In genomic region chr6:50244126-50244525, GRCm38 (mm10) we compare ENCODE assay signal across 31 mouse cellular contexts. TPM values are rescaled to one million over a fixed set of nuclear protein-coding genes. Genes with fewer than 3 reads are reported as not detected.
DNase-seq lines count a peak whose midpoint lies in the region; ATAC-seq and TF ChIP-seq lines count a peak whose summit lies in the region.
"Had no signal": no experiment of that assay in that cellular context is flagged by ENCODE, and none has a peak within 500 bp of the region (broad histone marks: within the 10 kb centered on the region; RNA-seq: fewer than 3 reads in every experiment).

No protein-coding gene starts in this region.

- H3K27me3 ChIP-seq in G1E (ENCODE audit: insufficient read depth, low read length), result peaks cover 2% of the 10 kb centered on the region; the same call in 1 of the 2 replicates
- no peaks in the 10 kb centered on the region for H3K27me3 ChIP-seq in intestine, postnatal 0 days (replicated peaks; ENCODE audit: control insufficient read depth, insufficient read depth, low read length)
- no peaks in the 10 kb centered on the region for H3K27me3 ChIP-seq in liver, embryonic 12.5 days (replicated peaks)
- no peaks in the 10 kb centered on the region for H3K27me3 ChIP-seq in forebrain, postnatal 0 days (ENCODE audit: insufficient read depth, low read length)
- H3K27me3 ChIP-seq: CH12.LX; embryonic facial prominence, embryonic 13.5 days; forebrain, embryonic 12.5 days; forebrain, embryonic 15.5 days; heart, embryonic 13.5 days had no signal

- H3K4me2 ChIP-seq in intestine, postnatal 0 days (replicated peaks; ENCODE audit: low read depth), result no peak overlapping the region
- H3K4me2 ChIP-seq in liver, embryonic 12.5 days, result no peak overlapping the region
- no peak overlapping the region for H3K4me2 ChIP-seq in forebrain, postnatal 0 days (ENCODE audit: low read depth)
- H3K4me2 ChIP-seq: embryonic facial prominence, embryonic 13.5 days; forebrain, embryonic 12.5 days; forebrain, embryonic 15.5 days; heart, embryonic 13.5 days; hindbrain, embryonic 14.5 days had no signal

- H3K4me3 ChIP-seq in G1E (ENCODE audit: low read depth, low read length), result peak overlapping the region; percentile 3; the same call in 1 of the 2 replicates
- no peak overlapping the region for H3K4me3 ChIP-seq in bone marrow, adult 2 months (replicated peaks; ENCODE audit: control insufficient read depth, low read depth, low read length)
- H3K4me3 ChIP-seq in intestine, postnatal 0 days (ENCODE audit: low read depth, low read length), result no peak overlapping the region
- H3K4me3 ChIP-seq in liver, embryonic 12.5 days, result no peak overlapping the region
- H3K4me3 ChIP-seq in forebrain, postnatal 0 days (ENCODE audit: low read depth, low read length), result no peak overlapping the region
- H3K4me3 ChIP-seq: embryonic facial prominence, embryonic 10.5 days; embryonic facial prominence, embryonic 13.5 days; erythroblast, embryonic 14.5 days; forebrain, embryonic 12.5 days; forebrain, embryonic 15.5 days; heart, adult 2 months; heart, embryonic 10.5 days; heart, embryonic 13.5 days had no signal

- TF ChIP-seq CTCF in G1E (IDR thresholded peaks at IDR 0.05; ENCODE audit: low read depth, low read length), result no peak
- no peak for TF ChIP-seq CTCF in bone marrow, adult 2 months (IDR thresholded peaks at IDR 0.05; ENCODE audit: control insufficient read depth, insufficient read depth, low read length)
- no peak for TF ChIP-seq CTCF in intestine, postnatal 0 days (IDR thresholded peaks at IDR 0.05; ENCODE audit: low read depth)
- no peak for TF ChIP-seq CTCF in forebrain, postnatal 0 days (IDR thresholded peaks at IDR 0.05; ENCODE audit: low read depth)

- no peak for TF ChIP-seq POLR2A in bone marrow, adult 2 months (IDR thresholded peaks at IDR 0.05; ENCODE audit: borderline replicate concordance, control insufficient read depth, low read depth, low read length)

- H3K36me3 ChIP-seq in G1E (replicated peaks), result no peaks in the 10 kb centered on the region
- H3K36me3 ChIP-seq in intestine, postnatal 0 days (ENCODE audit: control insufficient read depth, insufficient read depth), result no peaks in the 10 kb centered on the region
- H3K36me3 ChIP-seq in liver, embryonic 12.5 days, result no peaks in the 10 kb centered on the region
- peaks cover 3% of the 10 kb centered on the region; the same call in 1 of the 2 replicates for H3K36me3 ChIP-seq in forebrain, postnatal 0 days (ENCODE audit: insufficient read depth)
- H3K36me3 ChIP-seq: embryonic facial prominence, embryonic 10.5 days; embryonic facial prominence, embryonic 13.5 days; forebrain, embryonic 12.5 days; forebrain, embryonic 15.5 days; heart, embryonic 10.5 days; heart, embryonic 13.5 days had no signal

- H3K9ac ChIP-seq in intestine, postnatal 0 days (ENCODE audit: low read depth, low read length), result no peak overlapping the region
- H3K9ac ChIP-seq in liver, embryonic 12.5 days, result no peak overlapping the region
- H3K9ac ChIP-seq in forebrain, postnatal 0 days, result no peak overlapping the region
- H3K9ac ChIP-seq: embryonic facial prominence, embryonic 13.5 days; forebrain, embryonic 12.5 days; forebrain, embryonic 15.5 days; heart, embryonic 13.5 days; hindbrain, embryonic 14.5 days had no signal

- H3K27ac ChIP-seq in bone marrow, adult 2 months (ENCODE audit: control insufficient read depth, insufficient read depth, low read depth, low read length, poor library complexity), result peak overlapping the region; percentile 70; the same call in 1 of the 2 replicates
- H3K27ac ChIP-seq in intestine, postnatal 0 days (ENCODE audit: low read depth, low read length), result no peak overlapping the region
- no peak overlapping the region for H3K27ac ChIP-seq in liver, embryonic 12.5 days
- no peak overlapping the region for H3K27ac ChIP-seq in forebrain, postnatal 0 days (ENCODE audit: low read depth, low read length)
- H3K27ac ChIP-seq: embryonic facial prominence, embryonic 10.5 days; embryonic facial prominence, embryonic 13.5 days; forebrain, embryonic 12.5 days; forebrain, embryonic 15.5 days; heart, adult 2 months; heart, embryonic 10.5 days; heart, embryonic 13.5 days; hindbrain, embryonic 14.5 days; hindbrain, postnatal 0 days had no signal

- no peaks in the 10 kb centered on the region for H3K9me3 ChIP-seq in G1E (replicated peaks)
- H3K9me3 ChIP-seq in intestine, postnatal 0 days (ENCODE audit: control insufficient read depth), result no peaks in the 10 kb centered on the region
- no peaks in the 10 kb centered on the region for H3K9me3 ChIP-seq in liver, embryonic 12.5 days (replicated peaks)
- H3K9me3 ChIP-seq in forebrain, postnatal 0 days (ENCODE audit: low read length), result no peaks in the 10 kb centered on the region
- H3K9me3 ChIP-seq: embryonic facial prominence, embryonic 10.5 days; embryonic facial prominence, embryonic 13.5 days; forebrain, embryonic 12.5 days; forebrain, embryonic 15.5 days; heart, embryonic 10.5 days; heart, embryonic 13.5 days had no signal

- 65% methylated on average over 4 of the region's 4 CpGs for WGBS in bone marrow, adult 2 months
- WGBS in intestine, postnatal 0 days, result 39% methylated on average over 4 of the region's 4 CpGs
- WGBS in liver, embryonic 12.5 days (ENCODE audit: insufficient replicate concordance), result 66% methylated on average over 4 of the region's 4 CpGs
- 92% methylated on average over 4 of the region's 4 CpGs for WGBS in forebrain, postnatal 0 days

- peak; percentile 48 for DNase-seq in G1E (ENCODE audit: low spot score)
- DNase-seq in forebrain, postnatal 0 days, result no peak
- DNase-seq in cerebellum, postnatal 14 days, result no peak
- DNase-seq: adrenal gland, adult 8-10 months; adrenal gland, postnatal 25 days; B cell, adult 2 months; cerebellum, adult 11 months; cerebellum, adult 2 months; cerebellum, adult 9-11 months; cerebellum, postnatal 36 days; embryo, embryonic 11 days; gastrocnemius, postnatal 10 days; gastrocnemius, postnatal 36 days; heart, adult 2 months; heart, postnatal 14 days; heart, postnatal 4 days had no signal

- peak; percentile 74 for ATAC-seq in G1E (ENCODE audit: extremely low read depth, insufficient number of reproducible peaks, low FRiP score, poor library complexity, severe bottlenecking)
- ATAC-seq in intestine, postnatal 0 days, result peak; percentile 72
- no peak for ATAC-seq in liver, embryonic 12.5 days
- no peak for ATAC-seq in forebrain, postnatal 0 days
- ATAC-seq: activated CD4-positive, CD25-positive, alpha-beta regulatory T cell, adult 4 months; forebrain, embryonic 15.5 days; hindbrain, postnatal 0 days; inflammation-experienced regulatory T-cells, adult 6 months had no signal

- H3K4me1 ChIP-seq in G1E (ENCODE audit: insufficient read depth, low read depth, low read length), result peaks cover 89% of the 10 kb centered on the region
- peaks cover 11% of the 10 kb centered on the region for H3K4me1 ChIP-seq in bone marrow, adult 2 months (ENCODE audit: control insufficient read depth, insufficient read depth, low read length)
- no peaks in the 10 kb centered on the region for H3K4me1 ChIP-seq in intestine, postnatal 0 days (replicated peaks; ENCODE audit: control insufficient read depth, insufficient read depth, low read length)
- peaks cover 19% of the 10 kb centered on the region for H3K4me1 ChIP-seq in liver, embryonic 12.5 days
- H3K4me1 ChIP-seq in forebrain, postnatal 0 days (ENCODE audit: insufficient read depth), result no peaks in the 10 kb centered on the region
- H3K4me1 ChIP-seq: embryonic facial prominence, embryonic 13.5 days; forebrain, embryonic 12.5 days; forebrain, embryonic 15.5 days; heart, embryonic 13.5 days had no signal

RNA-seq across cellular contexts. Expression of gene Gsdme, which starts 19.5 kb away (rescaled TPM):
- total RNA-seq in G1E (2014; fragmentation: Nextera tagmentation) (not detected in 2 replicates), G1E (2017) (0.76 and 0.87 TPM in 2 replicates)
- 0.02 TPM in 1 of 2 replicates, not detected in the other for polyA plus RNA-seq in G1E (2012)
- 4.7 and 16.1 TPM in 2 replicates for polyA plus RNA-seq in bone marrow, adult 2 months (2011; ENCODE audit: insufficient read depth, insufficient read length, low replicate concordance, missing spikeins)
- polyA plus RNA-seq in intestine, postnatal 0 days (2015; fragmentation: Nextera tagmentation; extraction: Ambion mirVana), result 25.6 and 27.0 TPM in 2 replicates
- polyA plus RNA-seq in liver, embryonic 12.5 days (2016; fragmentation: Nextera tagmentation; extraction: Ambion mirVana), result 18.2 and 18.7 TPM in 2 replicates
- total RNA-seq in forebrain, postnatal 0 days (2014; rRNA removed), result 21.0 and 23.1 TPM in 2 replicates
- 69.4 and 89.9 TPM in 2 replicates for polyA plus RNA-seq in forebrain, postnatal 0 days (2015; fragmentation: Nextera tagmentation; extraction: Ambion mirVana)

Comparison
In these comparisons a context has a peak if more than half of its experiments do, and no peak if none do; other contexts are left out.
1. ATAC-seq: peak in G1E (single experiment) and intestine, postnatal 0 days (single experiment); none in liver, embryonic 12.5 days (single experiment) and forebrain, postnatal 0 days (single experiment).